Mouse (Mus musculus): ENCODE data around the gene Lipi.

The Lipi gene

DNA sequence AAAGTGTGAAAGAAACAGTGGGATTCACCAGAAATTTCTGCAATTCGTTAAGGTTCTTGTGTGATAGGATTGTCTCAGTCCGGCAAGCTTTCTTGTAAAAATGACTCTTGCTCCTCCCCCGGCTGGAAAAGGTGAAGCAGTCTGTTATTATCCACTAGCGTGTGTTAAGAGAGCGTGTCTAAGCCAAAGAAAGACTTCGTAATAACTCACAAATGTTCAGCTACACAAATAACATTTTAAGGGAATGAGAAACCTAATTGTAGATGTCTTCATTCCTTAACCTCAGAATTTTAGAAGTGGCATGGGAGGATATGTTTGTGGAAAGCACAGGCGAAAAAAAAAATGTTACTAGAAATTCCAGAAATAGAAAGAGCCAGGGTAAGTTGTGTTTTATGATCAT lies at the start of gene Lipi:
TSS of gene Lipi (minus strand) at position 101 of the 400 bp plus-strand sequence.
- DNase-seq (ENCODE audit: low spot score in 2 of 2), result no peak

GRCm38 (mm10) chr16:75627862-75628261 lies 42.0 kb upstream of the Lipi start:
- DNase-seq (ENCODE audit: low spot score in 2 of 2), result no peak

DNA sequence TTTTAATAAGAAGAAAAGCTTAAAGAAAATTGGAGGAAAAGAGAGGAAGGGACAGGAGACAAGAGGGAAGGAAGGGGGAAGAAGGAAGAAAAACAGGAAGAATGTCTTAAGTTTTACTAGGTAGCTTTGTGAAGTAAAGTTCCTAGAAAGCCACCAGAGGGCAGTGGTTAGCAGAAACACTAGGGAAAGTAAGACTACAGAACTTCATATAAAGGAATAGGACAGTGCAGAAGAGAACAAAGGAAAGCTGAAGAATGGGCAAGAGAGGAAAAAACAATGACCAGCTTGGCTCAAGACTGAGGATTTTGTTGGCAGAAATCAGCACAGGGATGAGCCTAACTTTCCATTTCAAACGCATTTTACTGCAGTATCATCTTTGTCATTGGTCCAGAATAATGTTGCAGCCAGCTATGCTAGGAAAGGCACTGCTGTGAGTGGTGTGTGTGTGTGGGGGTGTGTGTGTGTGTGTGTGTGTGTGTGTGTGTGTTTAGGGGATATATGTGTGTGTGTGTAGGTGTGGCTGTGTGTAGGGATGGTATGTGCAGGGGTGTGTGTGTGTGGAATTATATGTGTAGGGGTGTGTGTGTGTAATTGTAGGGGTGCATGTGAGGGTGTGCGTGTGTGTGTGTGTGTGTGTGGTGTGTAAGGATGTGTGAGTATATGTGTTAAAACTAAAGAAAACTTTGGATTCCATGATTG lies 31.9 kb upstream of the Lipi start:
- peak in 1 of 2 experiments; percentile 2 for DNase-seq (ENCODE audit: low spot score in 2 of 2)

DNA sequence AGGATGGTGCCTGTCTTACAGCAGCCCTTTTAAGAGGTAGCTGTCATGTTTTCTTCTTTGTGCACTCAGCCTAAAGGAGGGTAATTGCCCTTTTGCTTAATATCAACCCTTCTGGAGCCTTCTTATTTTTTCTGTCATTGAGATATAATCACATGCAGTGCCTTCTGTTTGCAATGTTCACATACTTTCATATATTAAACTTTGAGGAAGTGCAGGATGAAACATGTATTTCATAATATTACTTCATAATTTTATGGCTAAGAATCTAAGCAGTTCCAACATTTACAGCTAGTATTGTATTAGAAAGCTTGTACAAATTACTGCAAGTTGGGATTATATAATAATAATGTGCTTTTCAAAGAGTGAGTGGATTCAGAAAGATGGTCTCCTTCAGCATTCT lies 26.7 kb upstream of the Lipi start:
- no peak for DNase-seq (ENCODE audit: low spot score in 2 of 2)

DNA sequence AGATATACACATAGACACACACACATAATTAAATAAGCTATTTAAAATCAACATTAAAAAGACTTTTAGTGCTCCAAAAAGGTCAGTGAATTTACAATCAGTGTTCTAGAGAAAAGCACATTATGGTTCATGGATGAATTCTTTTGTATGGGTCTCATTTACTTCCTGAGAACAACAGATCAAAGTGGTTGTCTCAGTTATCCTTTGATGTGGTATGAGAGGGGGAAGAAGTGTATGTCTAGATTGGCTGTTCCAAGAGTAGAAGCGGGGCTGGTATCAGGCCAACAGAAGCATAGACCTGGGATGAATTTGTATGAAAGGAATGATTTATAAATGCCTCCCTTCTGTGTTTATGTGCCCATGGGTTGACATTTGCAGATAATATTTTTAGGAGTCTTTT lies 20.6 kb upstream of the Lipi start:
- DNase-seq (ENCODE audit: low spot score in 2 of 2), result no peak

DNA sequence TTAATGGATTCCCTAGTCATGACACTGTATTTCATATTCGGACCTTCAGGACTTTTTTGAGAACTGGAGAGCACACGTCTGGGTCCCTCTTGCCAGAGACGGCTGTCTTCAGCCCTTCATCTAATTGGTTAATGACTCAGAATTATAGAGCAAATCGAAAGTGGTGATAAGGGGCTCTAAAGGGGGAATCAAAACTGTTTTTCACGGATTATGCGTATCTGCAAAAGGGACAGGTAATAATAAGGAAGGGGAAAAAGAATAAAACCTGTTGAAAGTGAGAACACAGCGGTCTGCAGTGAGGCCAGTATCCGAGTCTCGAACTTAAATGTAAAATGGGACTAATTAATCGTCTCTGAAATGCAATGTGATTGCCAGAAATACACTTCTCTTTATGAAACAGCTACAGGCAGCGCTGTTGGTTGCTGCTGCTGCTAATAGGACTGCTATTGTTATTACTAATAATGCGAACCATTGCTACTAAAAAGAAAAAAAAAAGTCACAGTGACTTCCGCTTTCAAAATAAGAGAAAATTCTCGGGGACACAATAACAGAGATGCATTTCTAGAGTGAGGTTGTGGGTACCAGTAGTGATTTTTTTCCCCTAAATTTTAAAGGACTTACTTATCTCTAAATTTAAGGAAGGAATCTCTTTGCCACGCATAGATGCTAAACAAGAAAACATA lies 7.8 kb upstream of the Lipi start:
- DNase-seq (ENCODE audit: low spot score in 2 of 2), result no peak

GRCm38 (mm10) chr16:75592671-75593500 lies 7.0 kb upstream of the Lipi start, which contains the start of gene Rbm11:
TSS of gene Rbm11 (plus strand) at chr16:75592844.
- DNase-seq (ENCODE audit: low spot score in 2 of 2), result peak; percentile 71 to 74

DNA sequence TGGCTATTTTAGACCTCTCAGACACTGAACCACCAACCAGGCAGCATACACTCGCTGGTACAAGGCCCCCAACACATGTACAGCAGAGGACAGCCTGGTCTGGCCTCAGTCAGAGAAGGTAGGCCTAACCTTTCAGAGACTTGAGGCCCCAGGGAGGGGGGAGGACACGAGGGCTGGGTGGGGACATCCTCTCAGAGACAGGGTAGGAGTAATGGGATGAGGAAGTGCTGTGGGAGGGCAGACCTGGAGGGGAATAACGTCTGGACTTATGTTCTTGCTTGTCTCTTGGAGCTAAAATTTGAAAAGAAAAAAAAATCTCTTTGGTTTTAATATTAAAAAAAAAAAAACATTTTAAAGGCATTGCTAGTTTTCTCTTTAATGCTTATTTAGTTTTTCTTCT lies 605 bp upstream of the Lipi start:
- DNase-seq (ENCODE audit: low spot score in 2 of 2), result no peak

DNA sequence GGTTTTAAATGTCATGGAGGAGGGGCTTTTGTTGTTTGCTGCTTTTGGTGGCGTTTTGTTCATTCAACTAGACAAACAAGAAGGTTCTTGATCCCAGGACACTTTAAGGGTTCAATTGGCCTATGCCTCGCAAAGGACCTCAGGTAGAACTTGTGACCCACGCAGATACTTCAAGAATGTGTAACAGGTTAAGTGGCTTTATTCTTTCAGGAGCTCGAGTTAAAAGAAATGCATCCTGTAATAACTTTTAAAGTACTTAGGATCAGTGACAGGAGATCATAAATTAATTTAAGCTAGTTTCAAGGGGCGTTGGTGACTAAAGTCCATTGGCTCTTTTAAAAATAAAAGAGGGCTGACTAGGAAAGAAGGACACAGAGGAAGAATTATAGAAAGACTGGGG lies 3.6 kb downstream of the Lipi start:
- no peak for DNase-seq (ENCODE audit: low spot score in 2 of 2)

- DNase-seq (ENCODE audit: low spot score in 2 of 2), result no peak
These were observed 23.0 kb downstream of the Lipi start for GRCm38 (mm10) chr16:75562910-75563309.

DNA sequence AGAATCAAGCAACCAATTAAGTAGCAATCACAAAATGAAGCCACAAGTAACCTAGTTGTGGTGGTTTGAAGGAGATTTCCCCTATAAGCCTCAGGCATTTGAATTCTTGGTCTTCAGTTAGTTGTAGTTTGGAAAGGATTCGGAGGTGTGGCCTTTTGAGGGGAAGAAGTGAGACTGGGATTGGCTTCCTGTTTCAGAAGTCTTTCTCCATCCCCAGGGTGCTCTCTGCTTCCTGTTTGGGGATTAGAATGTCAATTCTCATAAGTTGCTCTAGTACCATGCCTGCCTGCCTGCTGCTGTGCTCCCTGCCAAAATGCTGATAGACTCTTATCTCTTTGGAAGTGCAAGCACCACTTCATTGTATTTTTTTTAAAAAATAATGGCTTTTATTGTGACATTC lies 40.6 kb downstream of the Lipi start:
- no peak for DNase-seq (ENCODE audit: low spot score in 2 of 2)

GRCm38 (mm10) chr16:75537784-75538565 lies 47.9 kb downstream of the Lipi start:
- DNase-seq (ENCODE audit: low spot score in 2 of 2), result no peak

GRCm38 (mm10) chr16:75531705-75532104 lies 54.2 kb downstream of the Lipi start:
- no peak for DNase-seq (ENCODE audit: low spot score in 2 of 2)

DNA sequence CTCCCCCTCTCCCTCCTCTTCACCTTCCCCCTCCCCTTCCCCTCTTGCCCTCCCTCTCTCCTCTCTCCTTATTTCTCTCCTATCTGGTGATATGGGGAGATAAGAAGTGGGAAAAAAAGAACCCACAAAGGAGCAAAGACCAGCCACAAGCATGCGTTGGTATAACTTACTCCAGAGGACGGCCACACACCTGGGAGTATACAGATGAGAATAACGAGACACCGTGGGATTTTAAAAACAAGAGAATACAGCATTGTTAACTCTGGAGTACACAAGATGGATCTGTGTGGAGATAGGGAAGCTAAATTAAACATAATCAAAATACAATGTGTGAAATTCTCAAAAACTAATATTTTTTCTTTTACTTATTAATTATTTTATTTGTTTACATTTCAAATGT lies 89.3 kb downstream of the Lipi start:
- no peak for DNase-seq (ENCODE audit: low spot score in 2 of 2)
